Mouse (Mus musculus) common myeloid progenitor, adult 5-6 weeks (primary cell): ENCODE measurements around the gene Mras. TPM values are rescaled to one million over a fixed set of nuclear protein-coding genes. Genes with fewer than 3 reads are reported as not detected.

Experiments
- ATAC-seq: replicated peaks from 2 replicates; pipeline ENCODE4 v1.8.0; 2016; ENCODE audit warnings: low read depth, mild to moderate bottlenecking, moderate TSS enrichment, inconsistent platforms; ENCODE audit not compliant: poor library complexity, severe bottlenecking
- total RNA-seq: library from RNA; stranded (forward); fragments of 200-1000, 187-1606 nt; gene quantifications from 2 replicates; pipeline ENCODE4 v1.2.3, GENCODE M21; 2017

The Mras gene
- total RNA-seq, 1 experiment from 2014 or later: 0.82 TPM

GRCm38 (mm10) chr9:99441647-99442433, 4.7 kb upstream of the Mras start:
- no peak for ATAC-seq

DNA sequence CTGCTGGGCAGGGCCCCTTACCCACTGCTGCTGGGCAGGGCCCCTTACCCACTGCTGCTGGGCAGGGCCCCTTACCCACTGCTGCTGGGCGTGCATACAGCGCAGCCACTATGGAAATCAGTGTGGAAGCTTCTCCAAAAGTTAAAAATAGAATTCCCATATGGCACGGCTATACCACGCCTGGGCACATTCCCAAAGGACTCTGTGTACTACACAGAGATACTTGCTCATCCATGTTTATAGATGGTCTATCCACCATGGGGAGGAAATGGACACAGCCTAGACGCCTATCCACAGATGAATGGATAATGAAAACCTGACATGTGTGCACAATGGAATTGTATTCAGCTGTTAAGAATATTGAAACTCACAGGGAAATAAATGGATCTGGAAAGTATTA, 3.8 kb upstream of the Mras start:
- ATAC-seq: no peak

DNA sequence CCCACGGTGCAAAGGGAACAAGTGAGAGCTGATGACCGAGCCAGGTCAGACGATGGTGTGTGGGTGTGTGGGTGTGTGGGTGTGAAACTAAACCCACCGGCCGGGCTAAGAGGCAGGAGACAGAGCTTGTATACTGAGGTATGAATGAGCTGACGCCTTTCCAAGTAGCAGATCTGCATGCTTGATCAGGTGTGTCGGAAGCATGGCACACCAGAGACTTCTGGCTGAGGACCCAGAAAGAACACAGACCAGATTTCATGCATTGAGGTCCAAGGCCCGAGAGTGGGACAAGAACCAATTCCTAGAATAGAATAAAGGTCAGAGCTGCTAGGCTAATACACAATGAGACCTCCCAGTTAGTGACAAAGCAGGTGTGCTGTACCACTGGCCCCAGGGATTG, 1.9 kb upstream of the Mras start:
- ATAC-seq: no peak

- ATAC-seq: no peak
Observed at GRCm38 (mm10) chr9:99437781-99438565, 792 bp upstream of the Mras start.

DNA sequence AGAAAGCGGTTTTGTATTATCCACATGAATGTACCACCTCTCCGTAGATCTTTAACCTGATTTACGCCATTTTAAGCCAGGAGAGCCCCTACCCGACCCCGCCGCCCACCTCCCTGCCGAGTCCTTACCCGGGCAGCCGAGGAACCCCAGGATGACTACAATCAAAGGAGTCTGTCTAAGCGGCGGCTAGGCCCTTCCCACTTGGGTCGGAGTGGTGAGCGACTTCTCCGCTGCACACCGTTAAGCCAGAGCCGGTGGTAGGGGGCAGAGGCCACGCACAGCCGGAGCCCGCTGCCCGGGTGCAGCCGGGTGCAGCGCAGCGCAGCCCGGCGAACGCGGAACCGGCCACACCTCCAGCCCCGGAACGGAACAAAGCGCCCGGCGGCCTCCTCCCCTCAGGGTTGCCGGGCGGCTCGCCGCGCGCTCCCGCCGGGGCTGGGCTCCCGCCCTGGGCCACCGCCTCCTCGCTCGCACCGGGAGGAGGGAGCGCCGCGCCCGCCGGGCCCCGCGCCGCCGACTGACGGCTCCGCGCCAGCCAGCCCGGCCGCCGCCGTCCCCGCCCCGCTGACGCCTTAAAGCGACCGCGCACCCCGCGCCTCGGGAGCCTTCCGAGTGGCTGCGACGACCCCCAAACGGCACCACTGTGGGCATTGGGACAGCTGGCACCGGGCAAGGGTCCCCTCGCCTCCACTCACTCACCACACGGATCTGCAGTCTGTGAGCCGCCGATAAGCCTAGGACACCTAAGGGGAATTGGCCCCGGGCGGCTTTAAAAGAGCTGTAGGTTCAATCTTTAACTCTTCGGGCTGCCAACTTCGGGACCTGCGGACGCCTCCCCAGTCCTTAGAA, 775 bp downstream of the Mras start:
- peak; percentile 34 for ATAC-seq

- no peak for ATAC-seq
Observed at GRCm38 (mm10) chr9:99435619-99436181, 1.5 kb downstream of the Mras start.

GRCm38 (mm10) chr9:99434892-99435618, 2.1 kb downstream of the Mras start:
- ATAC-seq: no peak

- ATAC-seq: peak; percentile 84
Observed at GRCm38 (mm10) chr9:99432478-99432877, 4.7 kb downstream of the Mras start.

- no peak for ATAC-seq
Observed at GRCm38 (mm10) chr9:99431963-99432362, 5.2 kb downstream of the Mras start.

GRCm38 (mm10) chr9:99431346-99431745, 5.8 kb downstream of the Mras start:
- ATAC-seq: no peak

GRCm38 (mm10) chr9:99430806-99431205, 6.4 kb downstream of the Mras start:
- no peak for ATAC-seq

GRCm38 (mm10) chr9:99429845-99430244, 7.3 kb downstream of the Mras start:
- ATAC-seq: no peak

- ATAC-seq: no peak
Observed at GRCm38 (mm10) chr9:99428601-99429331, 8.4 kb downstream of the Mras start.

GRCm38 (mm10) chr9:99425262-99425661, 11.9 kb downstream of the Mras start:
- no peak for ATAC-seq

DNA sequence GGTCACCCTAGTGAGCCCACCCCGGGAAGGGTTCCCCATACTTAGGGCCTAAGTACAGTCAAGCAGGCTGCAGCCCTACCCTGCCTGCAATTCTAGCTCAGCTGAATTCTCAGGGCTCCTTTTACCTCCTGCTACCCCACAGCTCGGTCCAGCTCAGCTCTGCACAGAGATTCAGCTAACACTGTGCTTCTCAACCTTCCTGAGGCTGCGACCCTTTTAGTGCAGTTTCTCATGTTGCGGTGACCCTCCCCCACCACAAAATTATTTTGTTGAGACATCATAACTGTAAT, 12.7 kb downstream of the Mras start:
- ATAC-seq: no peak

GRCm38 (mm10) chr9:99423692-99424573, 13.2 kb downstream of the Mras start:
- peak; percentile 79 for ATAC-seq

GRCm38 (mm10) chr9:99421914-99422313, 15.3 kb downstream of the Mras start:
- no peak for ATAC-seq
